Mouse (Mus musculus): ENCODE results near the gene Krt87.

Krt87 gene

GRCm38 (mm10) chr15:101438555-101438954, at the start of gene Krt87:
Krt87 (minus strand) TSS chr15:101438804.
- DNase-seq (ENCODE audit: low spot score in 2 of 2), result no peak

- peak; percentile 18 to 22 for DNase-seq (ENCODE audit: low spot score in 2 of 2)
Observed at GRCm38 (mm10) chr15:101485911-101486635, 47.5 kb upstream of the Krt87 start.

- DNase-seq (ENCODE audit: low spot score in 2 of 2), result no peak
Observed at GRCm38 (mm10) chr15:101484939-101485338, 46.3 kb upstream of the Krt87 start.

GRCm38 (mm10) chr15:101483646-101484045, 45.0 kb upstream of the Krt87 start:
- no peak for DNase-seq (ENCODE audit: low spot score in 2 of 2)

GRCm38 (mm10) chr15:101482056-101482455, 43.5 kb upstream of the Krt87 start:
- DNase-seq (ENCODE audit: low spot score in 2 of 2), result no peak

GRCm38 (mm10) chr15:101479666-101480060, 41.1 kb upstream of the Krt87 start:
- DNase-seq (ENCODE audit: low spot score in 2 of 2), result no peak

GRCm38 (mm10) chr15:101479007-101479665, 40.5 kb upstream of the Krt87 start:
- peak in 1 of 2 experiments; percentile 47 for DNase-seq (ENCODE audit: low spot score in 2 of 2)

- no peak for DNase-seq (ENCODE audit: low spot score in 2 of 2)
Observed at GRCm38 (mm10) chr15:101472952-101473528, 34.4 kb upstream of the Krt87 start, which contains the start of gene Krt86. Krt86 (plus strand) TSS chr15:101473478.

GRCm38 (mm10) chr15:101469093-101469492, 30.5 kb upstream of the Krt87 start:
- DNase-seq (ENCODE audit: low spot score in 2 of 2), result no peak

- no peak for DNase-seq (ENCODE audit: low spot score in 2 of 2)
Observed at GRCm38 (mm10) chr15:101463651-101464050, 25.0 kb upstream of the Krt87 start, which contains the start of gene Krt81. Krt81 (minus strand) TSS chr15:101463751.

- DNase-seq (ENCODE audit: low spot score in 2 of 2), result no peak
Observed at GRCm38 (mm10) chr15:101459283-101459682, 20.7 kb upstream of the Krt87 start.

- no peak for DNase-seq (ENCODE audit: low spot score in 2 of 2)
Observed at GRCm38 (mm10) chr15:101458361-101458930, 19.8 kb upstream of the Krt87 start.

- no peak for DNase-seq (ENCODE audit: low spot score in 2 of 2)
Observed at GRCm38 (mm10) chr15:101455891-101456290, 17.3 kb upstream of the Krt87 start.

- no peak for DNase-seq (ENCODE audit: low spot score in 2 of 2)
Observed at GRCm38 (mm10) chr15:101455292-101455691, 16.7 kb upstream of the Krt87 start.

- no peak for DNase-seq (ENCODE audit: low spot score in 2 of 2)
Observed at GRCm38 (mm10) chr15:101454774-101455173, 16.2 kb upstream of the Krt87 start.

GRCm38 (mm10) chr15:101453093-101453736, 14.6 kb upstream of the Krt87 start:
- DNase-seq (ENCODE audit: low spot score in 2 of 2), result peak; percentile 62 to 75

- no peak for DNase-seq (ENCODE audit: low spot score in 2 of 2)
Observed at GRCm38 (mm10) chr15:101447444-101447843, 8.8 kb upstream of the Krt87 start, which contains the start of gene Krt88. Krt88 (plus strand) TSS chr15:101447744.

- DNase-seq (ENCODE audit: low spot score in 2 of 2), result no peak
Observed at GRCm38 (mm10) chr15:101446572-101446971, 8.0 kb upstream of the Krt87 start.

- no peak for DNase-seq (ENCODE audit: low spot score in 2 of 2)
Observed at GRCm38 (mm10) chr15:101440837-101441236, 2.2 kb upstream of the Krt87 start.

- no peak for DNase-seq (ENCODE audit: low spot score in 2 of 2)
Observed at GRCm38 (mm10) chr15:101436611-101437010, 2.0 kb downstream of the Krt87 start.

GRCm38 (mm10) chr15:101424914-101425313, 13.7 kb downstream of the Krt87 start:
- no peak for DNase-seq (ENCODE audit: low spot score in 2 of 2)

GRCm38 (mm10) chr15:101420903-101421302, 17.7 kb downstream of the Krt87 start:
- DNase-seq (ENCODE audit: low spot score in 2 of 2), result no peak
